Mouse (Mus musculus) small intestine, adult 2 months (tissue): ENCODE data around the gene Snrnp200. TPM values are rescaled to one million over a fixed set of nuclear protein-coding genes. Genes with fewer than 3 reads are reported as not detected.
A peak's percentile ranks its signal among the peaks of the same experiment; 100 is the strongest.
"Not testable (repeated sequence)": the region's sequence is repeated elsewhere in the genome, so short reads cannot be mapped to it uniquely, and the experiment has no call there.

ENCODE experiments used
- H3K27ac ChIP-seq: fragments of 200-500 bp; 2 replicates; pipeline ENCODE4 v1.5.1; 2012; ENCODE audit warnings: low read depth, low read length, control low read depth, inconsistent platforms; ENCODE audit not compliant: insufficient read depth
- H3K27me3 ChIP-seq: fragments of 200-500 bp; 2 replicates; pipeline ENCODE4 v1.6.1; 2012; ENCODE audit warnings: mild to moderate bottlenecking, moderate library complexity, low read length, inconsistent platforms; ENCODE audit not compliant: control insufficient read depth, insufficient read depth
- H3K36me3 ChIP-seq: fragments of 200-500 bp; 2 replicates; pipeline ENCODE4 v1.6.1; 2012; ENCODE audit warnings: mild to moderate bottlenecking, low read length, control low read depth, inconsistent platforms; ENCODE audit not compliant: control insufficient read depth, insufficient read depth
- H3K4me1 ChIP-seq: fragments of 200-500 bp; 2 replicates; pipeline ENCODE4 v1.6.1; 2012; ENCODE audit warnings: low read length, inconsistent platforms, mixed read lengths; ENCODE audit not compliant: control insufficient read depth, insufficient read depth, insufficient read length
- H3K4me3 ChIP-seq: fragments of 200-500 bp; 2 replicates; pipeline ENCODE4 v1.5.1; 2012; ENCODE audit warnings: low read depth, mild to moderate bottlenecking, control low read depth, inconsistent platforms, low read length, moderate library complexity
- CTCF ChIP-seq: fragments of 200-500 bp; IDR thresholded peaks from 2 replicates; pipeline ENCODE4 v1.5.1; 2012; ENCODE audit warnings: low read depth, mild to moderate bottlenecking, control low read depth, inconsistent platforms, low read length, moderate library complexity, mixed read lengths; ENCODE audit not compliant: insufficient replicate concordance, insufficient read length; ENCODE audit errors: extremely low read depth
- POLR2A ChIP-seq: fragments of 200-500 bp; IDR thresholded peaks from 2 replicates; pipeline ENCODE4 v1.6.1; 2012; ENCODE audit warnings: low read depth, mild to moderate bottlenecking, control low read depth, inconsistent platforms, low read length, moderate library complexity
- WGBS: fragments of 180-500 bp; shearing (Covaris S2); methylation state at CpG from one replicate; pipeline ENCODE4 v1.1.7; 2018; 5-methylcytosine and 5-hydroxymethylcytosine counted together
- polyA plus RNA-seq: library from polyadenylated mRNA; depleted of rRNA; stranded (reverse); fragments of >200 nt; gene quantifications from 2 replicates; pipeline ENCODE4 v1.2.3, GENCODE M21; 2012

Gene Snrnp200
- polyA plus RNA-seq, 1 experiment: 25.5 TPM

- Histone ChIP-seq H3K36me3 (peaks cover 39% of the 10 kb centered on the region), H3K4me3 (no peak overlapping the region), H3K4me1 (no peaks in the 10 kb centered on the region), H3K27me3 (no peaks in the 10 kb centered on the region), H3K27ac (no peak overlapping the region)
- TF ChIP-seq POLR2A (no peak), CTCF (no peak)
- WGBS: 76% methylated on average over 5 of the region's 5 CpGs
Measured at GRCm38 (mm10) chr2:127259340-127259739, 51.2 kb downstream of the Snrnp200 start.

GRCm38 (mm10) chr2:127262480-127262879 is 54.3 kb downstream of the Snrnp200 start:
- TF ChIP-seq POLR2A (no peak), CTCF (no peak)
- no peaks in the 10 kb centered on the region for H3K27me3 ChIP-seq
- H3K4me3 ChIP-seq: no peak overlapping the region
- peaks cover 23% of the 10 kb centered on the region for H3K36me3 ChIP-seq
- no peaks in the 10 kb centered on the region for H3K4me1 ChIP-seq
- H3K27ac ChIP-seq: no peak overlapping the region

- Histone ChIP-seq H3K4me3 (no peak overlapping the region), H3K4me1 (peaks cover 4% of the 10 kb centered on the region; the same call in 1 of the 2 replicates), H3K27me3 (no peaks in the 10 kb centered on the region), H3K27ac (no peak overlapping the region), H3K36me3 (peaks cover 2% of the 10 kb centered on the region; the same call in 1 of the 2 replicates)
- TF ChIP-seq POLR2A (no peak), CTCF (no peak)
- 44% methylated on average over 4 of the region's 4 CpGs for WGBS
Measured at GRCm38 (mm10) chr2:127267854-127268253, 59.7 kb downstream of the Snrnp200 start.

GRCm38 (mm10) chr2:127269491-127270299 is 61.5 kb downstream of the Snrnp200 start, which contains the start of gene Stard7:
Stard7 (plus strand) TSS chr2:127270218.
- WGBS: under 1% methylated on average over 49 of the region's 49 CpGs
- peaks cover 2% of the 10 kb centered on the region; the same call in 1 of the 2 replicates for H3K36me3 ChIP-seq
- no peak for TF ChIP-seq CTCF
- TF ChIP-seq POLR2A: peak; percentile 55

GRCm38 (mm10) chr2:127270300-127271041 is 62.3 kb downstream of the Snrnp200 start:
- TF ChIP-seq CTCF: no peak
- peak; percentile 46; the same call in 1 of the 2 replicates for TF ChIP-seq POLR2A
- Histone ChIP-seq H3K36me3 (peaks cover 2% of the 10 kb centered on the region; the same call in 1 of the 2 replicates), H3K27me3 (no peaks in the 10 kb centered on the region), H3K27ac (peak overlapping the region; percentile 87), H3K4me1 (peaks cover 5% of the 10 kb centered on the region; the same call in 1 of the 2 replicates), H3K4me3 (peak overlapping the region; percentile 81)
- under 1% methylated on average over 72 of the region's 75 CpGs for WGBS

More at GRCm38 (mm10) chr2:127269491-127270299, 61.5 kb downstream of the Snrnp200 start, which contains the start of gene Stard7:
- Histone ChIP-seq H3K27ac (peak within 1 kb of the TSS; percentile 87), H3K4me1 (peaks cover 5% of the 10 kb centered on the region; the same call in 1 of the 2 replicates), H3K27me3 (no peaks in the 10 kb centered on the region), H3K4me3 (peak within 1 kb of the TSS; percentile 81)

GRCm38 (mm10) chr2:127271042-127271515 is 62.9 kb downstream of the Snrnp200 start:
- Histone ChIP-seq H3K4me1 (peaks cover 5% of the 10 kb centered on the region), H3K36me3 (peaks cover 2% of the 10 kb centered on the region; the same call in 1 of the 2 replicates), H3K27me3 (no peaks in the 10 kb centered on the region), H3K4me3 (peak overlapping the region; percentile 81), H3K27ac (no peak overlapping the region)
- TF ChIP-seq CTCF: no peak
- no peak for TF ChIP-seq POLR2A
- 2% methylated on average over 8 of the region's 8 CpGs for WGBS

- not testable (repeated sequence) for H3K4me3 ChIP-seq
Measured at GRCm38 (mm10) chr2:127272049-127272448, 63.9 kb downstream of the Snrnp200 start.

More at GRCm38 (mm10) chr2:127272049-127272448, 63.9 kb downstream of the Snrnp200 start:
- H3K27ac ChIP-seq, H3K27me3 ChIP-seq, H3K4me1 ChIP-seq, H3K36me3 ChIP-seq: not testable (repeated sequence)
- 70% methylated on average over 4 of the region's 4 CpGs for WGBS
